Mouse (Mus musculus): Measurements from ENCODE around the gene Eps8. TPM values are rescaled to one million over a fixed set of nuclear protein-coding genes. Genes with fewer than 3 reads are reported as not detected.

Gene Eps8
- 23.4 and 24.5 TPM in 2 replicates for total RNA-seq (2021)
- long read RNA-seq, experiment 1, full-length matches to known transcripts: 13 of 20 reads
- long read RNA-seq, experiment 1, partial matches to known transcripts: 2 of 20 reads
- long read RNA-seq, experiment 1, other reads (novel, unspliced or antisense): 5 of 20 reads
- long read RNA-seq, experiment 2, full-length matches to known transcripts: 10 of 14 reads
- long read RNA-seq, experiment 2, partial matches to known transcripts: 4 of 14 reads
- long read RNA-seq, experiment 2, other reads (novel, unspliced or antisense): 0 of 14 reads

DNA sequence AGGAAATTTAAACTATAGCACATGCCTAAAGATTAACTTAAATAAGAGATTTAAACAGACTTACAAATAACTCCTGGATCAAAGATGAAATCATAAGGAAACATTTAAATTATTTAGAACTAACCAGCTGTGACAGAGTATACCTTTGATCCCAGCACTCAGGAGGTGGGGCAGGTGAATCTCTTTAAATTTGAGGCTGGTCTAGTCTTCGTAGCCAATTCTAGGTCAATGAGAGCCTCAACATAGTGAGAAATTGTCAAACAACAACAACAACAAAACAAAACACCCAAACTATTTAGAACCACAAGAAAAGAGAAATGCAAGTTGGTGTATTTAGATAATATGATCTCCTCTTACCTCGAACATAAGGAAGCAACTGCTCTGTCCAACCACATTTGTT lies at the start of gene Eps8:
Gene Eps8 (minus strand): TSS at position 101 of the 400 bp plus-strand sequence.
- DNase-seq: no peak

DNA sequence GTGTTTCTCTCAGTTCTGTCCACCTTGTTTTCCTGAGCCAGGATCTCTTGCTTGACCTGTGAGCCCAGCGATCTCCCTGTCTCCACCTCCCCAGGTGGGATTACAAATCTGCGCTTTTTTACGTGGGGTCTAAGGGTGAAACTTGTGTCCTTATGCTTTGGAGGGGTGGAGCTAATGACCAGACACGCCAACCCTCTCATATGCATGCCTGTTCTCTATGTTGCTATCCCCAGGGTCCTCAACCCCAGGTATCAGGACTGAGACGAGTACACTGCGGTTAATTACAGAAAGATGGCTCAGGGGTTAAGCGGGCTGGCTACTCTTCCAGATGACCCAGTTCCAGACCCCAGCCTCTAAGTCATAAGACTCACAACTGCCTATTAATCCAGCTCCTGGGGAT lies 48.8 kb upstream of the Eps8 start:
- DNase-seq: no peak

DNA sequence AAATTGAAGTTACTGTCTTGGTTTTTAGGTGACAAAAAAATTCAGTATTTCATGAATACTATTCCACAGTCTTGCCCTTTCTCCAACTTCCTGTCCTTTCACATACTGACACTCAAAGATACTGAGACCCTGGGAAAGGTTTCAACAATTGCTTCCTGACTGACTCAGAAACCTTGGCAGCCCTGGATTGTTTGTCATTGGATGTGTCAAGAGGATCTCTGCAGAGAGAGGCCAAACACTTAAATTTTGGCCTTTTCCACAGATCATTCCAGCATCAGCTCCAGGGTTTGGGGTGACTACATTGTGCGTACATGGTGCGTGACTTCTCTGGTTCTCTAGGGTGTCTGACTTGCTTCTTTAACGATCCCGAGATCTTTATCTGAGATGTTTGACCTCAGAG lies 48.2 kb upstream of the Eps8 start:
- DNase-seq: peak; percentile 75

DNA sequence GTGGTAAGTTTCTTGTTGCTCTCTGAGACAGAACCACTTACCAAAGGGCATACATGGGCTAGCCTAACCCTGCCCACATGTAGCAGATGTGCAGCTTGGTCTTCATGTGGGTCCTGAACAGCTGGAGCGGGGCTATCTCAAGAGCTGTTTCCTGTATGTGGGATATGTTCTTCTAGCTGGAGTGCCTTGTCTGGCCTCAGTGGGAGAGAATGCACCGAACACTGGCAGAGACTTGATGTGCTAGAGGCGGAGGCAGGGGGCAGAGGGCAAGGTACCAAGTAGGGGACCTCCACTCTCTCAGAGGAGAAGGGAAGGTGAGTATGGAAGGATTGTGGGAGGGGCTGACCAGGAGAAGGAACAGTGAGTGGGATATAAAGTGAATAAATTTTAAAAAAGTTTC lies 47.5 kb upstream of the Eps8 start:
- no peak for DNase-seq

GRCm38 (mm10) chr6:137699434-137699833 lies 44.8 kb upstream of the Eps8 start:
- no peak for DNase-seq

GRCm38 (mm10) chr6:137696445-137697204 lies 41.9 kb upstream of the Eps8 start:
- no peak for DNase-seq

DNA sequence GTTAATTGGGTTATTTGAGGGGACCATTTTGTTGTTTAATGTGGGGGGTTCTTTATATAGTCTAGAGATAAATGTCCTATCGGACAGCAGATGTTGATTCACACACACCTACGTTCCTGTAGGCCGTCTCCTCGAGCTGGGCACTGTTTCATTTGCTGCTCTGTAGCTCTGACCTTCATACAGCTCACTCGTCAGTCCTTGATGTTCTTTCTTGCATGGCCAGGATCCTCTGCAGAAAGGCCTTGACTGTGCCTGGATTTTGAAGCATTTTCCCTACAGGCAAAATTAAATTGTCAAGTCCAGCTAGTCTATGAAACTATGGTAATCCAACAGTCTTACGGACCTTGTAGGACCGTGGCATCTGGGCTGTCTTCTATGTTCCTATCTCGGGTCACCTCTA lies 40.4 kb upstream of the Eps8 start:
- DNase-seq: peak; percentile 46

DNA sequence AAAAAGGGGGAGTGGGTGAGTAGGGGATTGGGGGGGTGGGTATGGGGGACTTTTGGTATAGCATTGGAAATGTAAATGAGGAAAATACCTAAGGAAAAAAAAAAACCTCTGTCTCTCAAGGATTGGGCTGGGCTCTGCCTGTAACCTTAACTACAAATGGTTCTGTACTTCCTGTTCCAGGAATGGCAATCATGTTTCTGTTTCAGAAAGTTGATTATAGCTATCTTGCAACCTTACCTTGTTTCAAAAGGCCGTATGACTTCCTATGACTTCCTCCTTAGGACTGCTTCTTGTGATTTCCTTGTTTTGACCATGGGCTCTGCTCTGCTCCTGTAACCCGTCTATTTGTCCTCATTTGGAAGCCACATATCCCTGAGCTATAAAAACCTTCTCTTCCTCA lies 39.6 kb upstream of the Eps8 start:
- no peak for DNase-seq

- DNase-seq: peak; percentile 58
Measured at GRCm38 (mm10) chr6:137690550-137691119, 36.0 kb upstream of the Eps8 start.

- peak; percentile 26 for DNase-seq
Measured at GRCm38 (mm10) chr6:137688506-137689105, 33.9 kb upstream of the Eps8 start.

DNA sequence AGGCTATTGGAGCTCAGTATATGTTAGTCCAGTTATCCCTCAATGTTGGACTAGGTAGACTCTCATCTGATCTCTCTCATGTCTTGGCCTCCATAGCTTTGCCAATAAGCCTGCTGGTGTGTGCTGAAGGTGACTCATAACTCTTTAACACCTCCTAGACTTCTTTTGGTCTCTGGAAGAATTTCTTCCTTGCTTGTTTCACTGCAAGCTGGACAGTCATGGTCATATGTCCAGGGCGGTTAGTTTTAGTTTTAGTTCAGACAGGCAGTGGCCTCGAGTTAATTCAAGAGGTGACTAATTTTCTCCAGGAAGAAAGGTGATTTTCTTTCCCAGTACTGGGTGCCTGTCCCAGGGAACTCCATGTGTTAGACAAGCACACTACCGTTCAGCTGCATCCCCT lies 33.4 kb upstream of the Eps8 start:
- DNase-seq: no peak

- no peak for DNase-seq
Measured at GRCm38 (mm10) chr6:137687667-137688066, 33.0 kb upstream of the Eps8 start.

DNA sequence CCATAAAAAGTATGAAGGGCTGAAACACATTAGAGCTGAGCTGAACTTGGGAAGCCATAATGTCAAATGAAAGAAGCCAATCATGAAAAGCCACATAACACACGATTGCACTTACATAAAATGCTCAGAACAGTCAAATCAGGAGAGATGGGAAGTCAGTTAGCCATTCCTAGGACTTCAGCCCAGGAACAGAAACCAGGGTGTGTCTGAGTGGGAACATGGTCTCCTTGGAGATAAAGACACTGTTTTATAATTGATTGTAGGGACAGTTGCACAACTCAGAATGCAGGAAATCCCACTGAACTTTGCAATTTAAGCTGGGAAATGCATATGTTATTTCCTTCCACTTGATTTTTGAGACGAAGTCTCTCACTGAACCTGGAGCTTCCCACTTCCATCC lies 28.0 kb upstream of the Eps8 start:
- DNase-seq: no peak

DNA sequence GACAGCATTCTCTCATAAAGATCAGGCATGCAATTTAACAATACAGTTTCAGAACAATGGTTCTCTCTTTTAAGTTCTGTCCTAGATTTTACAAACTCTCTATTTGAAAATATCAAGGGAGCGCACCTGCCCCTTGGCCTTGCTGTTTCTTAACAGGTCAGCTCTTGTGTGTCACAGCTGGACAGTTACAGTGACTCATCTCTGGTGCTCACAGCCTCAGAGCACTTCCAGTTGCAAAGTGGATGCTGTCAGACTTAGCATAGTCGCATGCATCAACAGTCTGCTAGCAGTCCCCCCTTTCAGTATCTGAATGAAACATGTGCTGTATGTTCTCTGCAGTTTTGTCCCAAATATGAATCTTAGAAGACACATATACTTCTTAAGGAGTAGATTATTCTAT lies 26.3 kb upstream of the Eps8 start:
- DNase-seq: no peak

- DNase-seq: no peak
Measured at GRCm38 (mm10) chr6:137676581-137676980, 21.9 kb upstream of the Eps8 start.

- DNase-seq: peak; percentile 65
Measured at GRCm38 (mm10) chr6:137675556-137675955, 20.9 kb upstream of the Eps8 start.

GRCm38 (mm10) chr6:137673301-137673700 lies 18.6 kb upstream of the Eps8 start:
- no peak for DNase-seq

DNA sequence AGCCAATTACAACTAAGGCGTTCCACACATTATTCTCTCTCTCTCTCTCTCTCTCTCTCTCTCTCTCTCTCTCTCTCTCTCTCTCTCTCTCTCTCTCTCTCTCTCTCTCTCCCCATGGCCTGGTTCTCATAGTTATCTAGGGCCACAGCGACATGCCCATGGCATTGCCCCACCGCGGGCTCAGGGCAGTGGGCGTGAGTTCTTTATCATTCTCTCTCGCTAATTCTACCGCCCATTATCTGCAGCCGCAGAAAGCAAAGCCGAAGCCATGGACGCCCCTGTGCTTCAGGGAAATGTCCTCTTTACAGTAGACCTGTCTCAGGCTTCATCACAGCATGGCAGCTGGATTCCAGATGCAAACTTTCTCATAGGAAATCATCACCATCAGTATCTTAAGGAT lies 16.9 kb upstream of the Eps8 start:
- no peak for DNase-seq

DNA sequence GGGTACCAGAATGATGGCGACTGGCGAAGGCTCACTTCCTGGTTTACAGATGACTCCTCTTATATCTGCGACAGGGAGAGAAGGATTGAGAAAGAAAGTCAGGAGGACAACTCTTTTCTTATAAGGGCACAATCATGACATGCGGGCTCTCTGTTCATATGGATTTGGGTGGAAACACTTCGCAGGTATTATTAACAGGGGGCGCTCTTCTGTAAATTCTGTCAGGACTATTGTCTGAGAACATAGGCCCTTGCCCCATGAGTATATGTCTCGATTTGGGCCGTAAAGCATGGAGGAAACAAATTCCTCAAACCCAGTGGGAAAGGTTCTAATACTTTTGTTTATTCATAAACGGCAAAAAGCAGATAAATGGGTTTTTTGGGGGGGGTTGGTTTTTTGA lies 16.1 kb upstream of the Eps8 start:
- no peak for DNase-seq

DNA sequence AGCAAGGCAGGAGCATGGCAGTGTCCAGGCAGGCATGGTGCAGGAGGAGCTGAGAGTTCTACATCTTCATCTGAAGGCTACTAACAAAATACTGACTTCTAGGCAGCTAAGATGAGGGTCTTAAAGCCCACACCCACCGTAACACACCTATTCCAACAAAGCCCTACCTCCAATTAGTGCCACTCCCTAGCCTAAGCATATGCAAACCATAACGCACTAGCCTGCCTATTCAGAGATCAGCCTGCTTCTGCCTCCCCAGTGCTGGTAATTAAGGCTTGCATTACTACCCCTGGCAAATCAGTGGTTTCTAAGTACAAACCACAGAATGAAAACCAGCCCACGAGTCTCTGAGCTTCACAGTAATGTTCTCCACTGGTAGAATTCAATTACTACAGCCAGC lies 15.2 kb upstream of the Eps8 start:
- no peak for DNase-seq

DNA sequence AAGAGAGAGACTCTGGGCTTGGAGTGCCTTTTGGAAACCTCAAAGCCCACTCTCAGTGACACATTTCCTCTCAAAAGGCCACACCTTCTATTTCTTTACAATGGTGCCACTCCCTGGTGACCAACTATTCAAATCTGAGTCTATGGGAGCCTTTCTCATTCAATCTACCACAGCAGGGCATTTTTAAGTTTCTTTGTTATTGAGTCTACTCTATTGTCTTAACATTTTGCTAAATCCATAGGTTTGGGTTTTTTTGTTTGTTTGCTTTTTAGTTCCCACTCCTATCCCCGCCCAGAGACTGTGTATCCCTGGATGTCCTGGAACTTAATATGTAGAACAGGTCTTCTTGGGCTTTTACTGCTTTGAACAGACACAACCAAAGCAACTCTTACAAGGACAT lies 14.8 kb upstream of the Eps8 start:
- DNase-seq: no peak

DNA sequence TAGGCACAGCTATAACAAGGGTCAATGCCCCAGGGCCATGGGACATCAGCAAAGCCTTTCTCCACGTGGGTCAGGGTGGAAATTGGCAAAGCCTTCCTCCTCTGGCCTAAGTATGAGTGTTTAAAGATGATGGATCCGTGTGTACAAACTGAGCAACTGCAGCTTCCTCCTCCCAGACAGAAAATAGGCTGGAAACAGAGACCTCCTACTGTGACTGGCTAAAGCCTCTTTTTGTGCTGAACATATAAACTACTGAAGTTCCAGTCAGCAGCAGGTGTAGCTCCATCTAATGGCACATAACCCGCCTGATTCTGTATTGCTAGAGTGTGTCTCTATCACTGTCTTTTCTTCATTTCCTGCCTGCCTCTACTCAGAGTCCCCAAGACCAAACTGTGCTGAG lies 13.7 kb upstream of the Eps8 start:
- no peak for DNase-seq

DNA sequence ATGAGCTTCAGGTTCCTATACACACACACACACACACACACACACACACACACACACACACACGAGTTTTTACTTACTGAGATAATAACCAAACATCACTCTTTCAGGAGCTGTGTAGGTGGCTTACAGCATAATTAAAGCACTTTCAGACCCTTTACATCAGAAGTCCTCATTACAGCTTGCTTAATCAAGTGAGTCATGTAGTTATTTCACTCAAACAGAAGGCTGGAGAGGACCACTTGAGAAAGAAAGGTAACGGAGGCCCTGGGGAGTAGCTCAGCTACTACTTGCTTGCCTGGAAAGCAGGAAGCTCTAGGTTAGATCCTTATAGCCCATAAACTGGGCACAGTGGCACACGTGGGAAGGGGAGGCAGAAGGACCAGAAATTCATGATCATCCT lies 13.0 kb upstream of the Eps8 start:
- no peak for DNase-seq
